Mouse (Mus musculus): Measurements from ENCODE around the gene Gm20388.

Gm20388 gene

GRCm38 (mm10) chr8:122064353-122064752, 2153.7 kb downstream of the Gm20388 start:
- DNase-seq (ENCODE audit: low spot score in 2 of 2), result no peak

- no peak for DNase-seq (ENCODE audit: low spot score in 2 of 2)
These were observed 2157.3 kb downstream of the Gm20388 start for GRCm38 (mm10) chr8:122067783-122068505.

- no peak for DNase-seq (ENCODE audit: low spot score in 2 of 2)
These were observed 2158.0 kb downstream of the Gm20388 start for GRCm38 (mm10) chr8:122068609-122069008.

GRCm38 (mm10) chr8:122069281-122069680, 2158.6 kb downstream of the Gm20388 start:
- DNase-seq (ENCODE audit: low spot score in 2 of 2), result peak in 1 of 2 experiments; percentile 63

GRCm38 (mm10) chr8:122071193-122071592, 2160.6 kb downstream of the Gm20388 start:
- no peak for DNase-seq (ENCODE audit: low spot score in 2 of 2)

- no peak for DNase-seq (ENCODE audit: low spot score in 2 of 2)
These were observed 2163.3 kb downstream of the Gm20388 start for GRCm38 (mm10) chr8:122073964-122074363.

GRCm38 (mm10) chr8:122074442-122074841, 2163.8 kb downstream of the Gm20388 start:
- DNase-seq (ENCODE audit: low spot score in 2 of 2), result no peak

- DNase-seq (ENCODE audit: low spot score in 2 of 2), result no peak
These were observed 2164.3 kb downstream of the Gm20388 start for GRCm38 (mm10) chr8:122074977-122075376.

GRCm38 (mm10) chr8:122076183-122076842, 2165.7 kb downstream of the Gm20388 start:
- no peak for DNase-seq (ENCODE audit: low spot score in 2 of 2)

- DNase-seq (ENCODE audit: low spot score in 2 of 2), result no peak
These were observed 2167.7 kb downstream of the Gm20388 start for GRCm38 (mm10) chr8:122078321-122078720.

- DNase-seq (ENCODE audit: low spot score in 2 of 2), result no peak
These were observed 2168.5 kb downstream of the Gm20388 start for GRCm38 (mm10) chr8:122079093-122079492.

GRCm38 (mm10) chr8:122080347-122080746, 2169.7 kb downstream of the Gm20388 start:
- no peak for DNase-seq (ENCODE audit: low spot score in 2 of 2)

GRCm38 (mm10) chr8:122083401-122083800, 2172.8 kb downstream of the Gm20388 start:
- DNase-seq (ENCODE audit: low spot score in 2 of 2), result no peak

GRCm38 (mm10) chr8:122084145-122084544, 2173.5 kb downstream of the Gm20388 start:
- DNase-seq (ENCODE audit: low spot score in 2 of 2), result no peak

- peak; percentile 66 to 83 for DNase-seq (ENCODE audit: low spot score in 2 of 2)
These were observed 2174.2 kb downstream of the Gm20388 start for GRCm38 (mm10) chr8:122084726-122085410.

GRCm38 (mm10) chr8:122086064-122086463, 2175.4 kb downstream of the Gm20388 start:
- DNase-seq (ENCODE audit: low spot score in 2 of 2), result no peak

GRCm38 (mm10) chr8:122088631-122089030, 2178.0 kb downstream of the Gm20388 start:
- no peak for DNase-seq (ENCODE audit: low spot score in 2 of 2)

- no peak for DNase-seq (ENCODE audit: low spot score in 2 of 2)
These were observed 2178.6 kb downstream of the Gm20388 start for GRCm38 (mm10) chr8:122089186-122089700.

- no peak for DNase-seq (ENCODE audit: low spot score in 2 of 2)
These were observed 2181.8 kb downstream of the Gm20388 start for GRCm38 (mm10) chr8:122092476-122092875.

GRCm38 (mm10) chr8:122098766-122099165, 2188.1 kb downstream of the Gm20388 start:
- DNase-seq (ENCODE audit: low spot score in 2 of 2), result no peak

GRCm38 (mm10) chr8:122099711-122100220, 2189.1 kb downstream of the Gm20388 start:
- no peak for DNase-seq (ENCODE audit: low spot score in 2 of 2)

GRCm38 (mm10) chr8:122101816-122102215, 2191.2 kb downstream of the Gm20388 start:
- DNase-seq (ENCODE audit: low spot score in 2 of 2), result no peak

All from left cerebral cortex, adult 9 months (tissue).